Mouse (Mus musculus) activated CD4-positive, CD25-positive, alpha-beta regulatory T cell, adult 9 weeks (primary cell): ENCODE results near the gene C2cd2. TPM values are rescaled to one million over a fixed set of nuclear protein-coding genes. Genes with fewer than 3 reads are reported as not detected.

Source experiments
- polyA plus RNA-seq: library from polyadenylated mRNA; unstranded; fragments of 100-300 nt; shearing (Covaris generic); gene quantifications from one replicate; pipeline ENCODE4 v1.2.1, GENCODE M21; 2017

C2cd2 gene
- polyA plus RNA-seq = 4.9 TPM

DNA sequence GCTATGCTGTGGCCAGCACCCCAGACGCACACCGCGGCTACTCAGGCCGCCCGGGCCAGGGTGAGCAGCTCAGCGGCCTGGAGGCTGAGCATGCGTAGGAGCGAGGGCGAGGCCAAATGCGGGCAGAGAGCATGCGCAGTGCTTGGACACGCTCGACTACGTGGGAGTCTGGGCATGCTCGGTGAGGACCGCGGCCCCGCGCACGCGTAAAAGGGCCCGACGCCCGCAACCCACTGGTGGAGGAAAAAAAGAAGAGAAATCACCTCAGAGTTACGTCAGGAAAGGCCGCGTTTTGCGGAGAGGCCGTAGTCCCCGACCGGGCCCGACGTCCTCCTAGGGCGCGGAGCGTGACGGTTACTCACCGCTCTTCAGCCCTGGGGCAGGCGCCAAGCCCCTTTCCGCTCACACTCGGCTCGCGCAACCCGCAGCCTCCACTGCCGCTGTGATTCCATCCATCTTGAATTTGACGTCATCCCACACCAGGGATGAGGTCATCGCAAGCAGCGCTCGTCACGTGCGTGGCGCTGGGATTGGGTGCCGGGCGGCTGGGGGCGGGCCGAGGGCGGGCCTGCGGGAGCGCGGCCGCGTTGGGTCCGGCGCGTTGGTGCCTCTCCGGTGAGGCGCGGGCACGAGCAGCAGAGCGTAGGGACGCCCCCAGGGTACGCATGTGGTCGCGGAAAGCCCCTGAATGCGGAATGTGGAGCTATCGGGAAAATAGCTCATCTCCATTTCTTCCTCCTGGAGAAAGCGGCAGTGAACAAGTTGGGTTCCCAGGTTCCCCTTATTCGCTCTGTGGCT is at the start of gene C2cd2, which contains the start of gene Zbtb21:
Gene C2cd2 (minus strand): TSS at position 448 of the 798 bp plus-strand sequence.
Gene Zbtb21 (minus strand): TSS at position 472 of the 798 bp plus-strand sequence.

DNA sequence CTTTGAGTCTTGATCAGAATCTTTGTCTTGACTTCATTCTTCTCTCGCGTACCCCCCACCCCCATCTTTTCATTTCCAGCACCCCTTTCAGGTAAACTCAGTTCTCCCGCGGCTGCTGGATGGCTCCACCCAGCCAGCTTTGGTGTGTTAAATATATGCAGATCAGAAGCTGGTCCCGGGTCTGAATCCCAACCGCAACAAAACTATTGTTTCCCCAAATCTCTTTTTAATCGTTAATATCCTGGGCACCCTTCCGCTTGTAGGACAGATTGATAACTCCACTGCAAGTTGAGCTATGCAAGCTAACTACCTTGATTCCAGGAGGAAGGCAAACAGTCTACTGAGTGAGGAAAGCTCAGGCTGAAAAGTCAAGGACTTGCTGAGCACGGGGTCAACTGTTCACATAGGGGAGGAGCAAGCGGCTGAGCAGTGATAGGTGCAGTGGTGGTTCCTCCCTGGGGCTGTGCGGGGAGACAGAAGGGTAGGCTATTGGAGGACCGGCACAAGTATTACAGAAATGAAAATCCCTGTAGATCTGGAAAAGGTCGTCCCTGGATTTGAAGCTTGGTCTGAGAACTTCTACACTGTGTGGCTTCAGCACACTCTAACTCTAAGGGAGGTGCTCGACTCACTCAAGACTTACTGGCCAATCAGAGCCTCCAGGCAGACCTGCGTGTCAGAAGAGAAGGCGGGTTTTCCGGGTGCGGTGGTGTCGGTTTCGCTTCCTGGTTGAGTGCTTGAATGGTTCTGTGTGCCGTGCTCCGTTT is 34.4 kb upstream of the C2cd2 start, which contains the start of gene B230307C23Rik:
Gene B230307C23Rik (plus strand): TSS at position 700 of the 767 bp plus-strand sequence.

DNA sequence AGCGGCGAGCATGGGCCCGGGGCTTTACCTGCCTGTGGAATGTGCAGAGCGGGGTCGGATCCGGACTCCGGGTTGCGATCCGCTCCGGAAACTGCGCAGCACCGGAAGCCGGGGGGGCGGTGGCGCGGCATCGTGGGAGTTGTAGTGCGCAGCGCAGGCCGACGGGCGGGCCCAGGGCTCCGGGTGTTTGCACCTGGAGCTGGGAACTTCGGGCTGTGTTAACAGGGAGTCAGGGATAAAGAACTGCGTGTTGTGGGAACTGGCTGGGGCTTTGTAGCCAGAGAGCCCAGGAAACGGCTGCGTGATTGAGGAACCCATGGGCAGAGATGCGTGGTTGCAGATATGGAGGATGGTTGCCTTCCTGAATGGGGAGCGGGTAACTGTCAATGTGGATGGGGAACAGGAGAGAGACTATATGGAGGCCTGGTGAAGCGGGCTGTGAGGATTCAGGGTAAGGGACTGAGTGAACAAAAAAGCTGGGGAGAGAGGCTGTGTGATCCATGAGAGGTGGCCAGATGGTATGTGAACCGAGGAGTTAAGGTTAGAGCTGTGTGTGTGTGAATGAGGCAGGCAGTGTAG is 110.6 kb downstream of the C2cd2 start, which contains the start of gene Prdm15:
Gene Prdm15 (minus strand): TSS at position 110 of the 579 bp plus-strand sequence.

Other genes starting within 250 kb of the C2cd2 start
- 0.48 TPM for gene Ripk4, start 198.8 kb downstream of the C2cd2 start, polyA plus RNA-seq
- gene Prdm15, start 110.7 kb downstream of the C2cd2 start, polyA plus RNA-seq = 29.6 TPM
- gene Zbtb21, start within 50 bp of the C2cd2 start, polyA plus RNA-seq = 18.6 TPM
- 42.9 TPM for gene B230307C23Rik, start 34.7 kb upstream of the C2cd2 start, polyA plus RNA-seq
- gene A630089N07Rik, start 119.9 kb upstream of the C2cd2 start, polyA plus RNA-seq = 23.6 TPM